Mouse (Mus musculus): Measurements from ENCODE around the gene Map10. TPM values are rescaled to one million over a fixed set of nuclear protein-coding genes. Genes with fewer than 3 reads are reported as not detected.

The Map10 gene
- total and polyA plus RNA-seq, 2 experiments from 2014 or later: 4.1 to 5.5 TPM

DNA sequence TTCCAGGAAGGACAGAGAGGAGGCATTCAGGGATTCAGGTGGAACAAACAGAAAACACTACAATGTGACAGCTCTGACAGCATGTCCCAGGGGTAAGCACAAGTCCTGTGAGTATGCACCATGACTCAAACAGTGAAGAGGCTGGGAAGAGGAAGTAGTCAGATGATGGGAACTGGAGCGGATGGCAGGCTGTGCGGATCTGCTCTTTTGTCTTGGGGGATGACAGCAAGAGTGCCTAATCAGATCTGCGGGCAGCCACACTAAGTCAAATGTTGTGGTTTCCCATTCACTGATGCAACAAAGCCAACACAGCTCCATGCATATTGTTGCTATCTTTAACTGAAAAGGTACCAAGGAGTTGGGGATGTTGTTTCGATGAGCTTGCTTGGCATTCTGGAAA is 20.2 kb upstream of the Map10 start:
- ATAC-seq (ENCODE audit: insufficient read depth, low read depth) (no peak), DNase-seq (ENCODE audit: low spot score) (no peak)
- TF ChIP-seq EP300 (IDR thresholded peaks at IDR 0.05; ENCODE audit: low read depth): no peak
- TF ChIP-seq CTCF (IDR thresholded peaks at IDR 0.05; ENCODE audit: low read depth): no peak
- H3K36me3 ChIP-seq (replicated peaks; ENCODE audit: control insufficient read depth, insufficient read depth, low read length): no peaks in the 10 kb centered on the region
- no peak overlapping the region for H3K4me3 ChIP-seq (ENCODE audit: low read depth, low read length)
- 65% methylated on average over 4 of the region's 4 CpGs for WGBS
- H3K27me3 ChIP-seq (ENCODE audit: control insufficient read depth, insufficient read depth, low read length): no peaks in the 10 kb centered on the region
- no peak overlapping the region for H3K9ac ChIP-seq (replicated peaks; ENCODE audit: low read depth, low read length)
- H3K4me2 ChIP-seq (ENCODE audit: low read depth, low read length): no peak overlapping the region
- no peak overlapping the region for H3K27ac ChIP-seq (ENCODE audit: low read depth)
- no peaks in the 10 kb centered on the region for H3K9me3 ChIP-seq (replicated peaks; ENCODE audit: control insufficient read depth, low read length)
- no peaks in the 10 kb centered on the region for H3K4me1 ChIP-seq (ENCODE audit: control insufficient read depth, insufficient read depth)

DNA sequence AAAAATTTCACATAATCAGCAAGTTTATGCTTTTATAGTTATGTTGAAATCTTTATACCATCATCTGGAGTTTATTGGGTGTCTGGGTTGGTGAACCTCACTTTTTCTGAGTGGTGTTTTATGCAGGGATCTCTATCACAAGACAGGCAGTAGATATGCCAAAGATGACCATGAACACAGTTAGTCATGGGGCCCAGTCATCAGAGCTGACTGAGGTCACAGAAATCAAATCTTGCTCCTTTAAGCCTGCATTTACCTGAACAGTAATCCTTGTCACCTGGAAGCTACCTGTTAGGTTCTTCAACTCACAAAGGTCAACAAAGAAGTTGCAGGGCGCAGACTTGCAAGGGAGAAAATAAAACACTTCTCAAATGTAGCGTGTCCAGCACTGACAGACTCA is 14.8 kb upstream of the Map10 start:
- Histone ChIP-seq H3K27me3 (ENCODE audit: control insufficient read depth, insufficient read depth, low read length) (no peaks in the 10 kb centered on the region), H3K27ac (ENCODE audit: low read depth) (no peak overlapping the region), H3K9ac (replicated peaks; ENCODE audit: low read depth, low read length) (no peak overlapping the region), H3K9me3 (replicated peaks; ENCODE audit: control insufficient read depth, low read length) (no peaks in the 10 kb centered on the region), H3K4me3 (ENCODE audit: low read depth, low read length) (no peak overlapping the region), H3K4me1 (ENCODE audit: control insufficient read depth, insufficient read depth) (no peaks in the 10 kb centered on the region), H3K4me2 (ENCODE audit: low read depth, low read length) (no peak overlapping the region), H3K36me3 (replicated peaks; ENCODE audit: control insufficient read depth, insufficient read depth, low read length) (no peaks in the 10 kb centered on the region)
- 84% methylated on average over 2 of the region's 2 CpGs for WGBS
- no peak for TF ChIP-seq EP300 (IDR thresholded peaks at IDR 0.05; ENCODE audit: low read depth)
- no peak for TF ChIP-seq CTCF (IDR thresholded peaks at IDR 0.05; ENCODE audit: low read depth)
- ATAC-seq (ENCODE audit: insufficient read depth, low read depth) (no peak), DNase-seq (ENCODE audit: low spot score) (no peak)

DNA sequence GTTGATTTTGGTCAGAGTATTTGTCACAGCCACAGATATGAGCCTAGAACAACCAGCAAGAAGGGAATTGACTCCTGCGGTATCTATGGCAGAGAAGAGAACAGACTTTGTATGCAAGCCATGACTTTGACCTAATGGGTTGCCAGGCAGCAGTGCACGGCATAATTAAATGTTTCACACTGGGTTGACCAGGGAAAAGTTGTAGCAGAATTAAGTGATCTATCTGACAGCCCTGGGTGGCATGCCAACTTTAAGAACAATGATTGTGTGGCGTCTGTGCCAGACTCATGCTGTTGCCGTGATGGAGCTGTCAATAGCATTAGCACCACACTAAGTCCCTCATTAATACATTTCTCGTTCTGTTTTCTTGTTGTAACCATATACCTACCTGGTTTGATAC is 11.1 kb upstream of the Map10 start:
- DNase-seq (ENCODE audit: low spot score): no peak
- no peak for TF ChIP-seq CTCF (IDR thresholded peaks at IDR 0.05; ENCODE audit: low read depth)
- Histone ChIP-seq H3K27ac (ENCODE audit: low read depth) (no peak overlapping the region), H3K4me1 (ENCODE audit: control insufficient read depth, insufficient read depth) (peaks cover 7% of the 10 kb centered on the region), H3K9me3 (replicated peaks; ENCODE audit: control insufficient read depth, low read length) (no peaks in the 10 kb centered on the region), H3K36me3 (replicated peaks; ENCODE audit: control insufficient read depth, insufficient read depth, low read length) (no peaks in the 10 kb centered on the region), H3K4me2 (ENCODE audit: low read depth, low read length) (no peak overlapping the region), H3K4me3 (ENCODE audit: low read depth, low read length) (no peak overlapping the region), H3K27me3 (ENCODE audit: control insufficient read depth, insufficient read depth, low read length) (no peaks in the 10 kb centered on the region), H3K9ac (replicated peaks; ENCODE audit: low read depth, low read length) (no peak overlapping the region)
- WGBS: 71% methylated on average over 5 of the region's 5 CpGs
- ATAC-seq (ENCODE audit: insufficient read depth, low read depth): no peak

DNA sequence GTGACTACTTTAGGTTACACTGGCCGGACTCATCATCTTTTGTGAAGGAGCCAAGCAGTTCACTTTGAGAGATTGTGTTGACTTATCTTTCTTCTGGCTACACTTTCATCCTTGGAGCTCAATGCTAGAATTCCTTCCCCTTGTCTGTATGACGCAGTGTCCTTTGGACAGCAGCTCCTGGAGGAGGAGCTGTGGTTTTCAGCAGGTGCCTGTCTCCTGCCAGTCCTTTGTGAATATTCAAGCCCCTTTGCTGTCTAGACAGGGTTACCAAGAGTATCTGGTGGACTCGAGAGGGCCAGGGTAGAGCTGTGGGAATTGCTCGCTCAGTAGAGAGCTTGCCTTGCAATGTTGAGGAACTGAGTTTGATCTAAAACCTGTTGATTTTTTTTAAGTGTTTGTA is 10.7 kb upstream of the Map10 start:
- Histone ChIP-seq H3K36me3 (replicated peaks; ENCODE audit: control insufficient read depth, insufficient read depth, low read length) (no peaks in the 10 kb centered on the region), H3K27me3 (ENCODE audit: control insufficient read depth, insufficient read depth, low read length) (no peaks in the 10 kb centered on the region), H3K4me1 (ENCODE audit: control insufficient read depth, insufficient read depth) (peaks cover 8% of the 10 kb centered on the region), H3K9me3 (replicated peaks; ENCODE audit: control insufficient read depth, low read length) (no peaks in the 10 kb centered on the region), H3K9ac (replicated peaks; ENCODE audit: low read depth, low read length) (no peak overlapping the region), H3K4me2 (ENCODE audit: low read depth, low read length) (no peak overlapping the region), H3K27ac (ENCODE audit: low read depth) (no peak overlapping the region), H3K4me3 (ENCODE audit: low read depth, low read length) (no peak overlapping the region)
- WGBS: 74% methylated on average over 4 of the region's 4 CpGs
- DNase-seq (ENCODE audit: low spot score): no peak
- TF ChIP-seq EP300 (IDR thresholded peaks at IDR 0.05; ENCODE audit: low read depth): no peak
- no peak for TF ChIP-seq CTCF (IDR thresholded peaks at IDR 0.05; ENCODE audit: low read depth)
- no peak for ATAC-seq (ENCODE audit: insufficient read depth, low read depth)

DNA sequence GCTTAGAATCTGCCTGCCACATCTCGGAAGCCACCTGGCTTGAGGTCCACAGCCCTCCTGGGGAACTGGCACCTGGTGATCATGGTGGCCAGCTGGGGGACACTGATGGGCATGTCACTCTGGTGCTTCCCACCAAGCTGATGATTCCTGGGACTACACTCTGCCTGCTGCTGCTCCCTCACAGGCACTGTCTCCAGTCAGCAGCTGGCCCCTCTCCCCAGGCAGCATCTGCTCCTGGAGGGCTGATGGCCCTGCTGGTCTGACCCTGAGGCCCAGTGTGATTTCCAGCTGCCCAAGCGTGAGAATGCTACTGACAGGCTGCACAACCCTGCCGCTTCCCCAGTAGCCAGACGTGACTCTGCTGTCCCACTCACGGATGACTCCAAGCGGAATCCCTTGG is 9.2 kb upstream of the Map10 start:
- Histone ChIP-seq H3K36me3 (replicated peaks; ENCODE audit: control insufficient read depth, insufficient read depth, low read length) (no peaks in the 10 kb centered on the region), H3K4me1 (ENCODE audit: control insufficient read depth, insufficient read depth) (peaks cover 11% of the 10 kb centered on the region), H3K9ac (replicated peaks; ENCODE audit: low read depth, low read length) (no peak overlapping the region), H3K27ac (ENCODE audit: low read depth) (no peak overlapping the region), H3K4me2 (ENCODE audit: low read depth, low read length) (no peak overlapping the region), H3K9me3 (replicated peaks; ENCODE audit: control insufficient read depth, low read length) (no peaks in the 10 kb centered on the region), H3K27me3 (ENCODE audit: control insufficient read depth, insufficient read depth, low read length) (no peaks in the 10 kb centered on the region), H3K4me3 (ENCODE audit: low read depth, low read length) (no peak overlapping the region)
- TF ChIP-seq EP300 (IDR thresholded peaks at IDR 0.05; ENCODE audit: low read depth) (no peak), CTCF (IDR thresholded peaks at IDR 0.05; ENCODE audit: low read depth) (no peak)
- no peak for DNase-seq (ENCODE audit: low spot score)
- ATAC-seq (ENCODE audit: insufficient read depth, low read depth): no peak
- WGBS: 85% methylated on average over 6 of the region's 6 CpGs

DNA sequence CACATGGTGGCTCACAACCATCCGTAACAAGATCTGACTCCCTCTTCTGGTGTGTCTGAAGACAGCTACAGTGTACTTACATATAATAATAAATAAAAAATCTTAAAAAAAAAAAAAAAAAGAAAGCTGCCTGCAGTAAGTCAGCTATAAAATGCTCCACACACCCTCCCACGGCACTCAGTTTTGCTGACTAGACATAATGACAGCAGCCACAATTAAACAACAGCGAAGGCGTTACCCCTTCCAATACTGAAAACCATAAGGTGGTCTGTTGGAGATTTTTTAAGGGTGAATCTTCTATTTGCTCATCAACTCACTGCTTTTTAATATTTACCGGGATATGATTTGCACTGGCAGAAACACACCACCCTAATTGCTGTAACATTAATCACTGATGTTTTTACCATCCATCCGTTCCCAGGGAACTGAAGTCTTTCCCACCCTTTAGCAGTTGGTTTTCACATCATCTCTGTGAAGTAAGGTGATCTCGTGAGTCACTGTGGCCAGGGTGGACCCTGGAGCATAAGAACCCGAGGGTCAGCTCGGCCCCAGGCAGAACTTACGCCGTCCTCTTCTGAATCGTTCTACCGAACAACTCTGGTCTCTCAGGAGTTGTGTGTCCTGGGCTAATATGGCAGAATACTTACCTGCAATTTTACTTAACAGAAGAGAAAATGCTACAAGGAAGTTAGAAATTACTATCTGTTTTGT is 7.5 kb upstream of the Map10 start:
- Histone ChIP-seq H3K9ac (replicated peaks; ENCODE audit: low read depth, low read length) (no peak overlapping the region), H3K4me3 (ENCODE audit: low read depth, low read length) (no peak overlapping the region), H3K4me2 (ENCODE audit: low read depth, low read length) (no peak overlapping the region), H3K9me3 (replicated peaks; ENCODE audit: control insufficient read depth, low read length) (no peaks in the 10 kb centered on the region), H3K27ac (ENCODE audit: low read depth) (no peak overlapping the region), H3K36me3 (replicated peaks; ENCODE audit: control insufficient read depth, insufficient read depth, low read length) (no peaks in the 10 kb centered on the region), H3K4me1 (ENCODE audit: control insufficient read depth, insufficient read depth) (peaks cover 17% of the 10 kb centered on the region), H3K27me3 (ENCODE audit: control insufficient read depth, insufficient read depth, low read length) (no peaks in the 10 kb centered on the region)
- ATAC-seq (ENCODE audit: insufficient read depth, low read depth): no peak
- TF ChIP-seq EP300 (IDR thresholded peaks at IDR 0.05; ENCODE audit: low read depth) (no peak), CTCF (IDR thresholded peaks at IDR 0.05; ENCODE audit: low read depth) (no peak)
- DNase-seq (ENCODE audit: low spot score): no peak
- WGBS: 87% methylated on average over 12 of the region's 13 CpGs
